Mouse (Mus musculus): ENCODE results near the gene Arid1a. TPM values are rescaled to one million over a fixed set of nuclear protein-coding genes. Genes with fewer than 3 reads are reported as not detected.

Gene Arid1a
- polyA plus RNA-seq, 1 experiment from 2014 or later, result 31.5 TPM

DNA sequence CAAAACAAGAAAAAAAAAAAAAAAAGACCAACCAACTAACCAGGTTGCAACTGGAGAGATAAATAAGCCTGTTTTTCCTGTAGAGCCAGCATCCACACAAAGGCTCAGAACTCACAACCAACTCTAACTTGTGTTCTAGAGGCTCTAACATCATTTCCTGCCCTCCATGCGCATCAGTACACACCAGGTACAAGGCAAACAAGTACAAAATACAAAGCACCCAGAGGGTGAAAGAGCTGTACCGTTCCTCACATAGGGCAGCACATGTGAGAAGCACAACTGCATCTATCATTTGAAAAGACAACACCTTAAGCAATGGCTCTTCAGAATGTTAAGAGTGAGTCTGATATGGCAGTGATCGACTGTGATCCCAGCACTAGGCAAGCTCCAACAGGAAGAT is 36.8 kb downstream of the Arid1a start:
- Histone ChIP-seq H3K4me1 (peaks cover 11% of the 10 kb centered on the region), H3K27ac (no peak overlapping the region), H3K36me3 (peaks cover 83% of the 10 kb centered on the region), H3K27me3 (ENCODE audit: insufficient read depth, poor library complexity, severe bottlenecking) (no peaks in the 10 kb centered on the region), H3K4me3 (no peak overlapping the region), H3K9me3 (no peaks in the 10 kb centered on the region)
- no peak for DNase-seq (ENCODE audit: low spot score)
- WGBS, result 86% methylated on average over 3 of the region's 3 CpGs

DNA sequence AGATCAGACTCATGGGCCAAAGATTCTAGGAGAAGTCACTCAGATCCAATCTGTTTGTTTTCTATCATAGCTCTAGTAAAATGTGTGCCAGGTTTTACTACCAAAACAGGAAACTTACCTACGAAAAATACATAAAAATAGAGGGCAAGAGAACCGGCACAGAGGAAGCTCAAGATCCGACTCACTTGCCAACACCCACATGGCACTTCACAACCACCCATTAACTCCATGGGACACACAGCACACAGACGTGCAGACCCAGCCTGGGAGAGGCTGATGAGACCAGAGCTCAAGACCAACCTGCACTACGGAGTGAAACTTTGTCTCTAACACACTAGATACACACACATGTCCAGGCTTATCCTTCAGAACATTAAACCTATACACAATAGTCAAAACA is 43.8 kb downstream of the Arid1a start:
- peaks cover 32% of the 10 kb centered on the region for H3K4me1 ChIP-seq
- H3K4me3 ChIP-seq, result no peak overlapping the region
- peaks cover 73% of the 10 kb centered on the region for H3K36me3 ChIP-seq
- 84% methylated on average over 5 of the region's 5 CpGs for WGBS
- H3K27me3 ChIP-seq (ENCODE audit: insufficient read depth, poor library complexity, severe bottlenecking), result no peaks in the 10 kb centered on the region
- H3K9me3 ChIP-seq, result no peaks in the 10 kb centered on the region
- no peak for DNase-seq (ENCODE audit: low spot score)
- no peak overlapping the region for H3K27ac ChIP-seq

DNA sequence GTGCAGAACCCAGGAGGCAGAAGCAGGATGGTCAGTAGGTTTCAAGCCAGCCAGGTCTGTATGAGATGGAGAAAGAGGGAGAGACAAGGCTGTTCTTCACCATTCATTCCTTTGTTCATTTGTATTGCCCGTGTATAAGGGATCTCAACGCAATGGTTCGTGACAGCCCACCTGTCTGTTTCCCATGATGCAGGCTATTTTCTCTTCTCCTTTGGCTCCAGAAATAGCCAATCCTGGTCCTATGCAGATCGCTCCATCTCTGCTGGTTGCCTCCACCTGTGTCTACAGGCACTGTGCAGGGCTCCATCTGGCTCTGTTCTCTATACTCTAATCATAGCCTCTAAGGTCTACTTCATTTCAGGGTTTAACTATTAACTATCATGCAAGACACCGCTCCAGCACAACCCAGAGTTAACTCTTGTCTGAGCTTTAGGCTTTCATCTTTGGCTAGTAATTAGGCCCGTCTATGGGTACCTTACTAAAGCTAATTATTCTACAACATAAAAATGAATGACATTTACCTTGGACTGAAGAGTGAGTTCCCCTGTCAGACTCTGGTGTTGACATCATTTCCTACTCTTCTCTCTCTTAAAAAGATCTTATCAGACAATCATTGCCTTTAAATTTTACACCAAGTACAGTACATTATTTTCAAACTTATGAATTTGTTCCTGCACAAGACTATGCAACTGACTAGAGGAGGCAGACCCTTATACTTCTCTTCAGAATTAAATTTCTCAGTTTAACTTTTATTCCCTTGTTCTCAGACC is 45.1 kb downstream of the Arid1a start:
- WGBS, result 90% methylated on average over 6 of the region's 6 CpGs

DNA sequence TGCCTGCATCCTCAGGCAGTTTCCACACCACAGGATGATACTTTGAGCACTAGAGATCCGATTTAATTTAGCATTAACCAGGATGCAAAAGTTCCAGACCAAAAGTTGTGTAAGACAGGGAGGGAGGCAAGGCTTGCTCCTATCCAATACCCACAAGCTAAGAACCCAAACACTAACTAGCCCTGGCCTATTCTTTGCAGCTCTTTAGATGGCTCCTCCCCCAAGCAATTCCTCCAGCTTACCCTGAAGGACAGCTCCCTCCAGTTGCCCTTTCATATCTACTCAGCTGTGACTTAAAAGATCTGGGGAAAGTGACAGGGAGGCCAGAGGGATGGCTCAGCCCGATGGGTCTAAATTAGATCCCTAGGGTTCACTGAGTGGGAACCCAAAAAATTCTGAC is 47.2 kb downstream of the Arid1a start:
- Histone ChIP-seq H3K4me3 (no peak overlapping the region), H3K27me3 (ENCODE audit: insufficient read depth, poor library complexity, severe bottlenecking) (no peaks in the 10 kb centered on the region), H3K36me3 (peaks cover 59% of the 10 kb centered on the region), H3K4me1 (peaks cover 64% of the 10 kb centered on the region), H3K27ac (no peak overlapping the region), H3K9me3 (no peaks in the 10 kb centered on the region)
- DNase-seq (ENCODE audit: low spot score), result no peak
- WGBS, result 56% methylated on average over 2 of the region's 2 CpGs

More for the DNA sequence above, 45.1 kb downstream of the Arid1a start:
- Histone ChIP-seq H3K27ac (no peak overlapping the region), H3K36me3 (peaks cover 65% of the 10 kb centered on the region), H3K4me1 (peaks cover 44% of the 10 kb centered on the region), H3K9me3 (no peaks in the 10 kb centered on the region), H3K27me3 (ENCODE audit: insufficient read depth, poor library complexity, severe bottlenecking) (no peaks in the 10 kb centered on the region), H3K4me3 (no peak overlapping the region)
- no peak for DNase-seq (ENCODE audit: low spot score)

GRCm38 (mm10) chr4:133707464-133707863 is 49.1 kb downstream of the Arid1a start:
- H3K27ac ChIP-seq, result no peak overlapping the region
- H3K27me3 ChIP-seq (ENCODE audit: insufficient read depth, poor library complexity, severe bottlenecking), result no peaks in the 10 kb centered on the region
- DNase-seq (ENCODE audit: low spot score), result no peak
- H3K9me3 ChIP-seq, result no peaks in the 10 kb centered on the region
- 69% methylated on average over 1 of the region's 1 CpGs for WGBS
- peaks cover 72% of the 10 kb centered on the region for H3K4me1 ChIP-seq
- no peak overlapping the region for H3K4me3 ChIP-seq
- H3K36me3 ChIP-seq, result peaks cover 58% of the 10 kb centered on the region

- H3K27me3 ChIP-seq (ENCODE audit: insufficient read depth, poor library complexity, severe bottlenecking), result no peaks in the 10 kb centered on the region
- peak; percentile 90 for DNase-seq (ENCODE audit: low spot score)
- no peaks in the 10 kb centered on the region for H3K9me3 ChIP-seq
- WGBS, result 25% methylated on average over 8 of the region's 8 CpGs
- peaks cover 58% of the 10 kb centered on the region for H3K36me3 ChIP-seq
- H3K4me1 ChIP-seq, result peaks cover 77% of the 10 kb centered on the region
- H3K27ac ChIP-seq, result peak overlapping the region; percentile 47; the same call in 1 of the 2 replicates
- peak overlapping the region; percentile 15; the same call in 1 of the 2 replicates for H3K4me3 ChIP-seq
Observed at GRCm38 (mm10) chr4:133706956-133707355, 49.6 kb downstream of the Arid1a start.

DNA sequence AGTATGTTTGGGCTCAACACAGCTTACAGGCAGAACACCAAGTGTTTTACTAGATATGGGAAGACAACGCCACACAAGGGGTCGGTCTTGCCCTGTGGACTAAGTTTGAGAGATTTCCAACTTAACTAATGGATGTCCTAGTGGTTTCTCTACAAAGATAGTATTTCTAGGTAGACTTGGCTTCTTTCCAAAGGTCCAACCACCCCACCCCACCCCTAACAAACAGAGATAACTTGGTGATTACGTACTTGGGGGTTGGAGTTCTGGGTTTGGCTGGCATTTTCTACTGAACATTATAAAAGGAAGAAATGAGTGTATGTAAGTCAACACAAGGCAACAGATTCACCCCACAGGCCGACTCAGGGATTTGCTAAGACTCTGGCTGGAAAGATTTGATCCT is 51.5 kb downstream of the Arid1a start:
- Histone ChIP-seq H3K27ac (no peak overlapping the region), H3K27me3 (ENCODE audit: insufficient read depth, poor library complexity, severe bottlenecking) (no peaks in the 10 kb centered on the region), H3K4me1 (peaks cover 83% of the 10 kb centered on the region), H3K4me3 (no peak overlapping the region), H3K9me3 (no peaks in the 10 kb centered on the region), H3K36me3 (peaks cover 62% of the 10 kb centered on the region)
- no peak for DNase-seq (ENCODE audit: low spot score)
- 76% methylated on average over 4 of the region's 4 CpGs for WGBS

DNA sequence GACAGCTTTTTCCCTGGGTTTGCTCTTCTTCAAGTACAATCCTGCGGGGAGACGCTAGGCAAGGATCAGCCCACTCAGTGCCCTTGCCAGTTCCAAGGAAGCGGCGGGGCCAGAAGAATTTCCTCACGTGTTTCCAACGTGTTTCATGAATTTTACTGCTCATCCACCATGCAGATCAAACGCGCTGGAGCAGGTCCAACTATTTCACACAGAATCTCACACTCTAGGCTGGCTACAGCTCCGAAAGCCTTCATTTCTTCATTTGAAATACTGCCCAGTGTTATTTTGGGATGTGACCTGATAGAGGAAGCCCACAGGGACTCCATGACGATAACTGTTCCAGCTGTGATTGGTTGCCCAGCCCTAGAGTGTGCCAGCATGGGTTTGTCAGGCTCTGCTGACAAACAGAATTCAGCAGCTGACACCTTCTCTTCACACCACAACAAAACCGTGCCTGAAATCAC is 55.6 kb downstream of the Arid1a start:
- H3K36me3 ChIP-seq, result peaks cover 87% of the 10 kb centered on the region
- H3K27me3 ChIP-seq (ENCODE audit: insufficient read depth, poor library complexity, severe bottlenecking), result no peaks in the 10 kb centered on the region
- DNase-seq (ENCODE audit: low spot score), result peak; percentile 81
- H3K4me1 ChIP-seq, result peaks cover 45% of the 10 kb centered on the region
- WGBS, result 55% methylated on average over 11 of the region's 11 CpGs
- H3K4me3 ChIP-seq, result peak overlapping the region; percentile 16
- H3K9me3 ChIP-seq, result no peaks in the 10 kb centered on the region
- peak overlapping the region; percentile 65; the same call in 1 of the 2 replicates for H3K27ac ChIP-seq

GRCm38 (mm10) chr4:133695363-133695762 is 61.2 kb downstream of the Arid1a start:
- no peak overlapping the region for H3K27ac ChIP-seq
- H3K9me3 ChIP-seq, result no peaks in the 10 kb centered on the region
- H3K4me1 ChIP-seq, result peaks cover 5% of the 10 kb centered on the region; the same call in 1 of the 2 replicates
- no peak overlapping the region for H3K4me3 ChIP-seq
- no peaks in the 10 kb centered on the region for H3K27me3 ChIP-seq (ENCODE audit: insufficient read depth, poor library complexity, severe bottlenecking)
- no peak for DNase-seq (ENCODE audit: low spot score)
- 79% methylated on average over 3 of the region's 3 CpGs for WGBS
- H3K36me3 ChIP-seq, result peaks cover 96% of the 10 kb centered on the region

GRCm38 (mm10) chr4:133690252-133690651 is 66.3 kb downstream of the Arid1a start:
- no peak for DNase-seq (ENCODE audit: low spot score)
- no peak overlapping the region for H3K27ac ChIP-seq
- no peaks in the 10 kb centered on the region for H3K27me3 ChIP-seq (ENCODE audit: insufficient read depth, poor library complexity, severe bottlenecking)

GRCm38 (mm10) chr4:133688417-133689067 is 68.0 kb downstream of the Arid1a start:
- DNase-seq (ENCODE audit: low spot score), result no peak
- H3K4me1 ChIP-seq, result peaks cover 12% of the 10 kb centered on the region
- no peaks in the 10 kb centered on the region for H3K9me3 ChIP-seq
- H3K27me3 ChIP-seq (ENCODE audit: insufficient read depth, poor library complexity, severe bottlenecking), result no peaks in the 10 kb centered on the region
- H3K36me3 ChIP-seq, result peaks cover 100% of the 10 kb centered on the region
- no peak overlapping the region for H3K4me3 ChIP-seq
- WGBS, result 65% methylated on average over 7 of the region's 7 CpGs
- no peak overlapping the region for H3K27ac ChIP-seq

More at GRCm38 (mm10) chr4:133690252-133690651, 66.3 kb downstream of the Arid1a start:
- H3K36me3 ChIP-seq, result peaks cover 100% of the 10 kb centered on the region
- no peak overlapping the region for H3K4me3 ChIP-seq
- H3K4me1 ChIP-seq, result peaks cover 12% of the 10 kb centered on the region
- no peaks in the 10 kb centered on the region for H3K9me3 ChIP-seq
- 43% methylated on average over 5 of the region's 5 CpGs for WGBS

- DNase-seq (ENCODE audit: low spot score), result no peak
- 85% methylated on average over 5 of the region's 5 CpGs for whole genome bisulfite sequencing
- Histone ChIP-seq H3K9me3 (no peaks in the 10 kb centered on the region), H3K27ac (no peak overlapping the region), H3K36me3 (peaks cover 98% of the 10 kb centered on the region), H3K27me3 (ENCODE audit: insufficient read depth, poor library complexity, severe bottlenecking) (no peaks in the 10 kb centered on the region), H3K4me1 (peaks cover 15% of the 10 kb centered on the region), H3K4me3 (no peak overlapping the region)
Observed at GRCm38 (mm10) chr4:133687126-133687525, 69.4 kb downstream of the Arid1a start.

GRCm38 (mm10) chr4:133686512-133686911 is 70.1 kb downstream of the Arid1a start:
- Histone ChIP-seq H3K4me1 (peaks cover 20% of the 10 kb centered on the region), H3K4me3 (no peak overlapping the region), H3K27ac (no peak overlapping the region), H3K9me3 (no peaks in the 10 kb centered on the region), H3K27me3 (ENCODE audit: insufficient read depth, poor library complexity, severe bottlenecking) (no peaks in the 10 kb centered on the region), H3K36me3 (peaks cover 98% of the 10 kb centered on the region)
- no peak for DNase-seq (ENCODE audit: low spot score)
- 93% methylated on average over 11 of the region's 11 CpGs for WGBS

All from heart, embryonic 10.5 days (tissue).